Mouse (Mus musculus): ENCODE measurements at regions not wholly inside any gene's neighbourhood (a gene's known extent, or its start where the extent isn't known, plus 50 kb on each side); places are given as distances from the start of the nearest gene placed in this dataset.

DNA sequence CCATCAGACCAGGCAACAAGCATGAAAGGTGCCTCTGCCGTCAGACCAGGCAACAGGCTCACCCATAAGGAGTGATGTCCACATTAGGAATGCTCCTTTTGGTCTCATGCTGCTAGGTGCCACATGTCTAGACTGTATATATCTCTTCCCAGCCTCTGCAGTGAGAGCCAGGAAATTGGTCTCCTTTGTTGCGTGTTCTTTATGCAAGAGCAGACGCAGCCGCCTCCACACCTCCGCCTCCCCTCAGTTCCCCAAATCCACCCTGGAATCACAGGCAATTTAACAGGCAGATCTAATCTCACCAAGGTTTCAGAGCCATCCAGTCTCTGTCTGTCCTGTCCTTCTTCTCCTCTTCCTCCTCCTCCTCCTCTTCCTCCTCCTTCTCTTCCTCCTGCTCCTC, 207.0 kb downstream of the CK137956 start:
- Histone ChIP-seq H3K4me2 (ENCODE audit: insufficient read depth, low read depth, poor library complexity, severe bottlenecking) (no peak overlapping the region), H3K27ac (ENCODE audit: insufficient read depth, low read depth) (no peak overlapping the region), H3K4me3 (replicated peaks in 1 of 3; ENCODE audit: low read depth in 2 of 3, low read length in 2 of 3, poor library complexity in 1 of 3) (no peak overlapping the region), H3K79me2 (replicated peaks; ENCODE audit: control insufficient read depth, extremely low read depth, insufficient read depth, poor library complexity, severe bottlenecking) (no peaks in the 10 kb centered on the region), H3K9ac (ENCODE audit: insufficient read depth, low read depth) (no peak overlapping the region), H3K4me1 (ENCODE audit: control insufficient read depth in 1 of 2, insufficient read depth in 2 of 2) (no peaks in the 10 kb centered on the region), H3K36me3 (replicated peaks in 1 of 2; ENCODE audit: control insufficient read depth in 1 of 2, insufficient read depth in 1 of 2, low read length in 1 of 2) (no peaks in the 10 kb centered on the region), H3K9me3 (replicated peaks; ENCODE audit: low read length) (peaks cover 89% of the 10 kb centered on the region), H3K27me3 (replicated peaks) (no peaks in the 10 kb centered on the region)
- dilution Hi-C loops (cut with MboI; ENCODE audit: extremely low pct_ligation_motif_present, extremely low pct_unique_long_range_greater_than_20kb, low sequenced_read_pairs) (no loop called here), in situ Hi-C loops (cut with MboI; ENCODE audit: low pct_ligation_motif_present, low pct_unique_long_range_greater_than_20kb, low sequenced_read_pairs) (no loop called here)
- DNase-seq (ENCODE audit: extremely low read depth): no peak
- TF ChIP-seq POLR2A (IDR thresholded peaks at IDR 0.05; ENCODE audit: low read depth, low read length) (no peak), NRF1 (IDR thresholded peaks at IDR 0.05; ENCODE audit: low read depth, low read length) (no peak), E2F4 (IDR thresholded peaks at IDR 0.05; ENCODE audit: insufficient replicate concordance, low read depth, low read length) (no peak), USF2 (conservative IDR thresholded peaks at IDR 0.05; ENCODE audit: low read depth, low read length) (no peak), IRF4 (IDR thresholded peaks at IDR 0.05; ENCODE audit: low read depth, low read length) (no peak), ETS1 (conservative IDR thresholded peaks at IDR 0.05; ENCODE audit: low read depth, low read length) (no peak), PAX5 (IDR thresholded peaks at IDR 0.05; ENCODE audit: low read length) (no peak), POLR2AphosphoS2 (IDR thresholded peaks at IDR 0.05; ENCODE audit: low read depth, low read length) (no peak), HCFC1 (IDR thresholded peaks at IDR 0.05; ENCODE audit: low read depth, low read length) (no peak), GABPA (IDR thresholded peaks at IDR 0.05; ENCODE audit: insufficient replicate concordance, low read depth, low read length) (no peak)

- peaks cover 90% of the 10 kb centered on the region for H3K9me3 ChIP-seq (replicated peaks; ENCODE audit: low read length)
- H3K4me1 ChIP-seq (ENCODE audit: control insufficient read depth in 1 of 2, insufficient read depth in 2 of 2): no peaks in the 10 kb centered on the region
- in situ Hi-C loops (cut with MboI; ENCODE audit: low pct_ligation_motif_present, low pct_unique_long_range_greater_than_20kb, low sequenced_read_pairs): no loop called here
- no peak overlapping the region for H3K4me2 ChIP-seq (ENCODE audit: insufficient read depth, low read depth, poor library complexity, severe bottlenecking)
- no peak for DNase-seq (ENCODE audit: extremely low read depth)
- no peaks in the 10 kb centered on the region for H3K27me3 ChIP-seq (replicated peaks)
- no peaks in the 10 kb centered on the region for H3K79me2 ChIP-seq (replicated peaks; ENCODE audit: control insufficient read depth, extremely low read depth, insufficient read depth, poor library complexity, severe bottlenecking)
- no peak overlapping the region for H3K27ac ChIP-seq (ENCODE audit: insufficient read depth, low read depth)
- dilution Hi-C loops (cut with MboI; ENCODE audit: extremely low pct_ligation_motif_present, extremely low pct_unique_long_range_greater_than_20kb, low sequenced_read_pairs): no loop called here
- H3K36me3 ChIP-seq (replicated peaks in 1 of 2; ENCODE audit: control insufficient read depth in 1 of 2, insufficient read depth in 1 of 2, low read length in 1 of 2): no peaks in the 10 kb centered on the region
- H3K4me3 ChIP-seq (replicated peaks in 1 of 3; ENCODE audit: low read depth in 2 of 3, low read length in 2 of 3, poor library complexity in 1 of 3): no peak overlapping the region
- no peak overlapping the region for H3K9ac ChIP-seq (ENCODE audit: insufficient read depth, low read depth)
- TF ChIP-seq HCFC1 (IDR thresholded peaks at IDR 0.05; ENCODE audit: low read depth, low read length) (no peak), ZMIZ1 (IDR thresholded peaks at IDR 0.05; ENCODE audit: low read depth, low read length) (no peak), PAX5 (IDR thresholded peaks at IDR 0.05; ENCODE audit: low read length) (no peak), NRF1 (IDR thresholded peaks at IDR 0.05; ENCODE audit: low read depth, low read length) (no peak), CTCF (conservative IDR thresholded peaks at IDR 0.05 in 1 of 2, IDR thresholded peaks at IDR 0.05 in 1 of 2; ENCODE audit: low read depth in 2 of 2, low read length in 2 of 2) (no peak), MAFK (IDR thresholded peaks at IDR 0.05; ENCODE audit: insufficient replicate concordance, low read length) (no peak), USF1 (IDR thresholded peaks at IDR 0.05; ENCODE audit: low read depth, low read length) (no peak), BHLHE40 (IDR thresholded peaks at IDR 0.05; ENCODE audit: low read depth, low read length) (no peak), MAZ (IDR thresholded peaks at IDR 0.05; ENCODE audit: low read depth, low read length) (no peak), EP300 (IDR thresholded peaks at IDR 0.05; ENCODE audit: low read length) (no peak), JUND (conservative IDR thresholded peaks at IDR 0.05; ENCODE audit: low read depth, low read length) (no peak), ZC3H11A (IDR thresholded peaks at IDR 0.05; ENCODE audit: low read depth, low read length) (no peak)
These were observed 211.8 kb downstream of the CK137956 start for GRCm38 (mm10) chr4:127758961-127759360.

All from CH12.LX (cell line).